Mouse (Mus musculus) spleen, postnatal 10 days (tissue): ENCODE data around the gene 1700066M21Rik.

Experiments
- DNase-seq, 2 experiments: peaks; one replicate each; pipeline ENCODE4 v3.0.0; 2021 to 2022; ENCODE audit warnings: low spot score in 2 of 2

1700066M21Rik gene

DNA sequence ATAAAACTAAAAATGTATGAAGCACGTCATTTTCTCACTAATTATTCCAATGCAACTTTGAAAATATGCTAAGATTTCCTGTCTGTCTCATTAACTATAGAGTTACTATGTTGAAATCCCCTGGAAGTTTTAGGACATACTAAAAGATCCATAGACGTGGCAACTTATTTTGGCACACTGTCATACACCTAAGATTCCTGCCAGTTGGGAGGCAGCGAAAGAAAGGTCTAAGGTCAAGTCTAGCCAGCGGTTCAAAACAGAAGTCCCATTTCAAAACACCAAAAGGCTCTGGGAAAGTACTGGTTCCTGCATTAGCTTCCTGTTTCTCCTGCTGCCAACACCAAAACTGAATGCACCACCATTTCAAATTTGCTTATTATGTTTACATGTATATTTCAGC is 15.0 kb downstream of the 1700066M21Rik start:
- no peak for DNase-seq

DNA sequence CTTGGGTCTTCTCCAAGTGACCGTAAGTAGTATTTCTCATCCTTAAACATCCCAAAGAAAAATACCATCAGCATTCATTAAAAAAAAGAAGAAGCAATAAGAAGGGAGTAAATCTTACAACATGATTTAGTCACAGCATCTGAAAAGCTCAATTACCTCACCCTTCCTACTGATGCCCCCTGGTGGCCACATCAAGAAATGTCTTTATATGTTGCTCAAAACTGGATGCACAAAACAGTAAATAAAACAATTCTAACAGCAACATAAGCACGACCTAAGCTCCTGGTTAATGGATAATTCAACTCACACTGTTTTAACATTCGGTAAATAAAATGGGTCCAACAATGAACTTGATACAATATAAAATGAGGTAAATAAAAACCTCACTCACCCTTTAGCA is 16.6 kb downstream of the 1700066M21Rik start:
- DNase-seq, result peak in 1 of 2 experiments; percentile 74

DNA sequence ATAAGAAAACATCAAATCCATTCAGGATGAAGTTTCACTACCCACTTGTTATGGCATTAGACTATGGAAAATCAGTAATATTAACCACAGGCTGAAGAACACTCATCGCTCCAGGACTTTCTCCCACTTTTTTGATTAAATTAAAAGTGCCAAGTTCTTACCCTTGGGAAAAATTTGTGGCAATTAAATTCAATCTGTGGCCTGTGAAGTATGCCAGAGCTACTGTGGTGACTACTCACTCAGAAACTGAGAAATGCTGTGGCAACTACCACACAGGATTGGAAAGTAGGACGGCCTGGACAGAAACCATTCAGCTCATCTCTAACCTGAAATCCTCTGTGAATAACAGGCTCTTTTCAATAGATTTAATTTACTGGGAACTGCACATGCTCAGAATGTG is 22.9 kb downstream of the 1700066M21Rik start:
- DNase-seq, result no peak

DNA sequence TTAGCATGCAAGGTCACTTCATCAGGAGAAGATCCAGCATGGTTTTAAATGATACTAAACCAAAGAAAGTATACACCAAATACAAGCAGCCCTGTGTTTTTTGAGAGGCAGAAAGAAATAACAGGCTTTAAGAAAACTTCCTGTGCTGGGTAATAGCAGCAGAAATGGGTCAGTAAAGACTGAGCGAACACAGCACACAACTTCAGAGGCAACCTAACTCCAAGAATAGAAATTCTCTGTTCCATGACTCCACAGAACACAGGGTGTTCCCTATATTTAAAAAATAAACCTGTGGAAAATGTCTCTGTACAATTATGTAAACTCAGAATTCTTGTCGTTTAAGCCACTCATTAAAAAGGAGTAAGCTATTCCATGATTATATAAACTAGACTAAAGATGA is 23.5 kb downstream of the 1700066M21Rik start:
- DNase-seq, result no peak

DNA sequence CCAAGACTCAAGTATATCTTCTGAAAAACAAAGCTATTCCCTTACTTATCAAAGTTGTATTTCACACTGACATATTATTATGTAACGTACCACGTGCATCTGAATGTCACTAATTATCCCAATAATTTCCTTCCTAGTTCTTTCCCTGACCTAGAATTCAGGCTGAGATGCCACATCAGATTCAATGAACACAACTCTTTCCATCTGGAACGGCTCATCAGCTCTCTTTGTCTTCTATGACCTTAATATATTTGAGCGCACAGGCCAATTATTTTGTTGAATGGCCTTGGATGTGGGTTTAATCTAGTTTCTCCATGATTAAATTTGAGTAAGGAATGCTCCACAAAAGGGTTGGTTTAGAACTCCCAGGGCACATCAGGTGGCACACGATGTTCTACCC is 24.7 kb downstream of the 1700066M21Rik start:
- DNase-seq, result no peak

DNA sequence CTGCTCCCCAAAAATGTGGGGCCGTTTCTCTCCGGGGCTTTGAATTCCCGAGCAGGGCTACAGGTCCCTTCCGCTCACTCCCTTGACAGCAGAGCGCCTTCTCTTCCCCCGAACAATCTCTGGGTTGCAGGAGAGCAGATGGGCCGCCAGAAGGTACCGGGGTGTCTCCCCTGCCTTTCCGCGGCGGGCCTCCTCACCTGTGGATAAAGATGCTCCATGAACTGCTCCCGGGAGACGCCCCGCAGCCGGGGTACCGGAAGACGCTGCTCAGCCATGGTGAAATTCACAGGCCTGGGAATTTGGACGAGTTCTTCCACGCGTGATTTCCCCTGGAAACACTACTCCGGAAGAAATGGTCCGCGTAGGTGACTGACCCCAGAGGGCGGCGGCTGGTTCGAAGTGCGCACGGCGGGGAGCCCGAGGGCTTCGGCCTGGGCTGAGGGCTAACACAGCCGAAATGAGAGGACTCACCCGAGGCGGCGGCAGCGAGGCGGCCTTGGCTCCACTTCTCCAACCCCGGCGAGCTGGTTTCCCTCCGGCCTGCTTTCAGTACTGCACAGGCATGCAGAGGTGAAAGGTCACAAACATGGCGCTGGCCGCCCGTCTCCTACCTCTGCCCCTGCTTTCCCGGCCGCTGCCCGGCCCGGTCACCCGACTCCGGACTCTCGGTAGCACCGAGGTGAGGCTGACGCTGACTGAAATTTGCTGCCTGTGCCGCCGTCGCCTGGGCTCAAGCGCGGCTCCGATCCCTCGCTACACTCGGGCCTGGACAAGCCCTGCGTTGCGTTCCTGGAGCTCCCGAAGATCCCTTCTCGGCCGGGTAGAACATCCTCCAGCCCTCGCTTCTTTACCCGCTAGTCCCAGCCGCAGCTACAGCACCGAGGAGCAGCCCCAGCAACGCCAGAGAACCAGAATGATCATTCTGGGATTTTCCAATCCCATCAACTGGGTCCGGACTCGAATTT is 29.0 kb downstream of the 1700066M21Rik start, which contains the start of the genes Maip1 and Tyw5:
Maip1 (plus strand) TSS at position 142 of the 965 bp plus-strand sequence.
Tyw5 (minus strand) TSS at position 915 of the 965 bp plus-strand sequence.
- DNase-seq, result peak; percentile 83

DNA sequence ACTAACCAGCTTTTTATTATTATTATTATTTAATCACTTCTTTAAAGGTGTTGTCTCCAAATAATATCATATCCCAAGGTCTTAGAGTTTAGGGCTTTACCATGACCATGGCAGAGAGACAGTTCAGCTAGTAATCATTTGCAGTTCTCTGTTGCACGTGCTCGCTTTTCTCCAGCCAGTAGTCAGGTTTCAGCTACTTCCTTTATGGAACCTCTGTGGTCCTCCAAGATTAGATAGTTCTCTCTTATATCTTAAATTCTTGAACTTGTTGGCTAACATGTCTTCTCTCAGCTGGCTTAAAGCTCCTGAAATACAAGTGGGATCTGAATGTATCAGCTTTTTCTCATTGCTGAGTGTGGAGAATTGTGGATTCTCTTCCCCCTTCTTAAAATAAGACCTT is 31.6 kb downstream of the 1700066M21Rik start:
- no peak for DNase-seq

DNA sequence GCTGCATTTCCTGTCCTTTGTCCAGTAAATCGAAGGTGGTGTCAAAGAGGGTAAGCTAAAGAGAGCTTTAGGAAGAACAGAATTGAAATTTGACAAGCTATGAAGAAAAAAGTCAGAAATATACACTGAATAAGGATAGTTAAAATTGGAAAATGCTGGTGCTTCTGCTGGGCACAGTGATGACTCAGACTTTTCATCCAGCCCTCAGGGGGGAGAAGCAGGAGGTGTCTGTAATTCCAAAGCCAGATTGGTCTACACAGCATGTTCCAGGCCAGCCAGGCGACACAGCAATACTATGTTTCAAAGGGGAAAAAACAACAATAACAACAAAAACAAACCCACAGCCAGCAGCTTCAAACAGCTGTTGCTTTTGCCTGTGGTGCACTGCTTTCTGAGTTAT is 36.0 kb downstream of the 1700066M21Rik start:
- no peak for DNase-seq

DNA sequence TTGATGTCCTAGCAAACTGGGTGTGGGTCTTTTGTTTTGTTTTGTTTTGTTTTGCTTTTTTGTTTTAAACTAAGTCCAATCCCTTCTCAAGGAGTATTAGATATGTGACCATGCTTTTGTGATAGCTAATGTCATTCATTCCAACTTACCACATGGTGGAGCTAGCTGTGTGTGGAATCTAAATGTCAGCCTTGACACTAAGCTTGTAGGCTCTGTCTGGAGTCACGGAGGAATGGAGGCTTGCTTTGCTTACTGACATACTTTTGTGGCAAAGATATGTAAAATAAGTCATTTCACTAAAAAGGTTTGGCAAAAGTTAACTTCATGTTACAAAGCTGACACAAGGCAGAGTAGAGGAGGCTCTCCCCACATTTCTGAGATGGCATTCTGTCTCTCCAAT is 46.3 kb downstream of the 1700066M21Rik start:
- no peak for DNase-seq

DNA sequence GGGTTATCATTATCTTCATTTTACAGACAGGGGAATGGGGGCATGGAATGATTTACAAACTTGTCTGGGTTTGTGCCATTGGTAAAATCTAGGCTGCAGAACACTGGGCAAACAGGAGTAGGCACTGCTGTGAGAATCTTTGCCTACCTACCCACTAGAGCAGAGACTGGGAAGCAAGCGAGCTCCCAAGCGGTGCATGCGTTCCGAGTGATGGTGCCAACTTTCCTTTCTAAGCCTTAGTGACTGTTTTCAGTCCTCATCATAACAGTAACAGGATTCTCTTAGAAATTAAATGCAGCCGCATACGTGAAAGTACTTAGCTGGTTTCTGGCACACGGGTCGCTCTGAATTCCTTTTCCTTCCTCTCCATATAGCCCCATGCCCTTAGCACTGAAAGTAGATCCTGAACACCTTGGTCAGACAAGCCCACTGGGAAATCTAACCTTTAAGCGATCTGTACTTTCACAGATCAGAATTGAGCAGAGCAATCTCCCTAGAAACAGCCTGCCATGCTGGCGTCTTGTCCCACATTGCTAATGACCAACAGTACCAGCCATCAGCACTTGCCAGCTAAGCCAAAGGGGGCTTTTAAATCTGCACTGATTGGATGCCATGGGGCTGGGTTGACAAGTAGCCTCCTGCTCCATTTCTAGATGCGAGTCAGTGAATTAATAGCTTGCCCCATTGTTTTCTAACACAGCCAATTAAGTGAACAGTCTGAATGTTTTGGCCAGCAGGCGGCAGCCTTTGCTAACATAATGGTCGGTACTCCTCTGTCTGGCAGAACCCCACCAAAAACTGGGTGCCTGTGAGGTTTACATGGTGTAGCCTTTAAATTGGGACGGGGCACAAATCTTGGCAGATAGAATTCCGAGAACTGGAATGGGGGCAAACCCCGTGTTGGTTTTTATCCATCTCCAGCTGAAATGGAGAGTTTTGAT is 51.2 kb downstream of the 1700066M21Rik start:
- DNase-seq, result peak; percentile 54 to 84

DNA sequence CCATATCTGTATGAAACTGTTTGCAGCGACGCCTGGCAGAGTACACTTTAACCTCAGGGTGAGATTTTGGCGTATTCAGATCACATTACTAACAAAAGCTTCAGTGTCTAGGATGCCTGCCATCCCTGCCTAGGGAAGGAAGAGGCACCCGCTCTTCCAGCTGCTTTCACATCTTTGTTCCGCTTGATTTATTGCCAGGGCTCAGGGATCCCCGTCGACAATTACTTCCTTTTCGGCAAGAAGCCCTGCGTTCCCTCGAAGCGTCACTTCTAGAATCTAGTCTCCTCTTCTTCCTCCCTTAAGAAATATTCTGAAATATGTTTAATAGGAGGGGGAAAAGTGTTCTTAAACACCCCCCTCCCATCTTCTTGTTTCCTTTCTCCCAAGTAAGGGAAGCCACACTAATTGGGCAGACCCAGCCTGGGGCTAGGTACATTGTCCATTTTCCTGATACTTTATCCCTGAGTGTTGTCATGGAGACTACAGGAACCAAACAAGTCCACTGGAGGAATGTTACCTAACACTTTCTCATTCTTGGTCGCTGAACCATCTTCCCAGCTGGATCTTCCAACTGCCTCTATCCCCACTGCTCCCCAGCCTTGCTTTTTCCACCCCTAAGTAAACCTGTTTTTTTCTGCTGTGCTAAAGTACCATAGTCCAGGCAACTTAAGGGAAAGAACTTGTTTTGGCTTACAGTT is 52.5 kb downstream of the 1700066M21Rik start:
- no peak for DNase-seq

DNA sequence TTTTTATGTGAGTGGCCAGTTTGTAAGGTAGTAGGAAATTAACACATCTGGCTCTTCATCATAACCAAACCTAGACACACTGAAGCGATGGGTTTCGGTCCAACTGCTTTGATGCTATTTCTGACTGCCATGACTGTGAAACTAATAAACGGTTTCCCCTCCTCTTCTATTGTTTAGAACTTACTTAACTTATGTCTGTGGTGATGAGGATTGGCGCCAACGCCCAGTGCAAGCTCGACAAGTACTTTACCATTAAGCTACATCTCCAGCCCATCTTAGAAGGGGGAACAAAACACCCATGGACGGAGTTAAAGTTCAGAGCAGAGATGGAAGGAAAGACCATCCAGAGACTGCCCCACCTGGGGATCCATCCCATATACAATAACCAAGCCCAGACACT is 55.7 kb downstream of the 1700066M21Rik start:
- no peak for DNase-seq
